Mouse (Mus musculus) frontal cortex, postnatal 25 days (tissue): ENCODE data around the gene Gpx3.
"Not testable (repeated sequence)": the region's sequence is repeated elsewhere in the genome, so short reads cannot be mapped to it uniquely, and the experiment has no call there.

ENCODE experiments used
- DNase-seq, 2 experiments: peaks; one replicate each; pipeline ENCODE4 v3.0.0; 2022; ENCODE audit warnings: low spot score in 2 of 2

Gene Gpx3

DNA sequence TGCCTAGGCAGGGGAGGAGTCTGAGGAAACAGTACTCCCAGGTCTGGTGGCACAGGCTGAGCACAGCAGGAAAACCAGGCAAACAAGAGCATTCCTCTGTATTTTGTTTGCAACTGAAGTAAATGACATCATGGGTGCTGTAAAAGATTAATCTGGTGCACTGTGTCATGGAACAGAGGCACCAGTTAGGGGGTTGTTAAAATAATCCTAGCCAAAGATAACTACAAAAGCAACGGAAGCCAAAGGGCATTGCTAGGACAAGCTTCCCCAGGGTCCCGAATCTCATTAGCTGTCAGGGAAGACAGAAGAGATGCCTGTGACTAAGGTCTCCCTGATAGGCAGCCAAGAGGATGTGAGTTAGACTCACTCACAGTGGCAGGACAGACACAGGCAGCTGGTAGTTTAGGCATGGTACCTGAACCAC, 21.2 kb upstream of the Gpx3 start:
- DNase-seq = no peak

DNA sequence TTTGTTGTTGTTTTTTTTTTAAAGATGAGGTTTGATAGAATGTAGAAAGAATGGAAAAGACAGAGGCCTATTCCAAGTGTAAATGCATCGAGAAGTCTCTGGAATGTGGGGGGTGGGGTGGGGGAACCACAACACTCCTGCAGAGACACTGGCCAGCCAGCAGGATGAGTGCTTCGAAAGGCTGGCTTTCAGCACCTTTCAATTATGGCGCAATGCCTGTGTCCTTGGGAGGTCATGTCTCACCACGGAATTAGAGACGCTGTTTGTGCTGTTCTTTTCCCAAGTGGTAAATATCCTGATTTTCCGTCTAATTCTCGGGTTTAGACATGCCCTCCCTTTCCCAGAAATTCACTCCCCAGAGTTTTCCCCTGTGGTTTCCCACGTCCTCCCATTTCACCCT, 19.6 kb upstream of the Gpx3 start:
- DNase-seq = no peak

GRCm38 (mm10) chr11:54884197-54884828, 17.9 kb upstream of the Gpx3 start:
- no peak for DNase-seq

DNA sequence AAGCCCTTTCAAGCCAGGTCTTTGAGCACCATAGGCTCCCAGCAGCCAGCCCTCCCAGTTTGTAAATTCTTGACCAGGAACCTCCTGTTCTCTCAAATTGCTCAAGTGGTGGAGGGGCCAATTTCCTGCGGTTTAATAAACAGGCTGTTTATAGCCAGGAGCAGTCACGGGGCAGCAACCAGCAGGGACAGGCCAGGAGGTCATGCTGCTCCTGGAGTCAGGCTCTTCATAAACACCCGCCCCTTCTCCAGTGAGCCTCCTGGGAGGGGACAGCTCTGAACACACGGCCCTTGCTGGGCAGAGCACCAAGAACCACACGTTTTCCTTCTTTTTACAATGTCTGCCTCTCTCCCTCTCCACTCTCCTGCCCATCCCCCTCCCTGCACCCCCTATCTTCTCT, 17.3 kb upstream of the Gpx3 start:
- no peak for DNase-seq

DNA sequence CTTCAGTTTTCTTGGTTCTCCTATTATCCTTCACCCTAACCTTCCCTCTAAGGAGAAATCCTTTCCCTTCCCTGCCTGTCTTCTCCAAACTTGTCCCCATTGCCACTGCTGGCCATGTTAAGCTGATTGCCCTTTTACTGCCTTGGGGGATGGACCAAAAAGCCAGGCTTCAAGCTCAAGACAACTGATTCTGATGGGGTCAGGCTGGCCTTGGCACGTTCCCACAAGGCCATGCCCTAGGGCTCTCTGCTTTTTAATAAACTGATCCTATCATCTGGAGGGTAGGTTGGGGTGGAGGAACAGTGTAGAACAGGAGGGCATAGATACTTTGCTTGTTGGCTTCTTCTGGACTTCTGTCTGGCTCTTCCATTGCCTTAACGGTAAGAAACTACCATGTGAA, 16.8 kb upstream of the Gpx3 start:
- no peak for DNase-seq

GRCm38 (mm10) chr11:54887927-54888326, 14.3 kb upstream of the Gpx3 start:
- no peak for DNase-seq

GRCm38 (mm10) chr11:54891341-54891740, 10.9 kb upstream of the Gpx3 start:
- DNase-seq = no peak

- no peak for DNase-seq
Measured at GRCm38 (mm10) chr11:54892091-54892490, 10.2 kb upstream of the Gpx3 start.

- DNase-seq = no peak
Measured at GRCm38 (mm10) chr11:54894589-54894988, 7.7 kb upstream of the Gpx3 start.

DNA sequence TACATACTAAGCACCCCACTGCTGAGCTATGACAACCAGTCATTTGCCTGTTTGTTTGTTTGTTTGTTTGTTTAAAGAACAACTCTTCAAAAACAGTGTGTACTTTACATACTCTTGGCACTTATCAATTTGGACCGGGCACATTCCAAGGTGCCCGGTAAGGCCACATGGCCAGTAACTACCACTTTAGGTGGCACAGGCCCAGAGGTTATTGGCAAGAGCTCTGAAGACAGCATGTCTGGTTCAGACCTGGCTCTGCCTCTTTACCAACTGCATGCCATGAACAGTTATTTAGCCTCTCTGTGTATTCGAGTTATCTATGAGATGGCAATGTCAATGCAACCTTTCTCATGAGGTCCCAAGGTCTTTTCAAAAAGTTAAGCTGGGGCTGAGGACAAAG, 5.6 kb upstream of the Gpx3 start:
- not testable (repeated sequence) for DNase-seq

GRCm38 (mm10) chr11:54897470-54897869, 4.8 kb upstream of the Gpx3 start:
- DNase-seq = no peak

GRCm38 (mm10) chr11:54899657-54900056, 2.6 kb upstream of the Gpx3 start:
- no peak for DNase-seq

GRCm38 (mm10) chr11:54903339-54903738, 1.1 kb downstream of the Gpx3 start:
- DNase-seq = no peak

DNA sequence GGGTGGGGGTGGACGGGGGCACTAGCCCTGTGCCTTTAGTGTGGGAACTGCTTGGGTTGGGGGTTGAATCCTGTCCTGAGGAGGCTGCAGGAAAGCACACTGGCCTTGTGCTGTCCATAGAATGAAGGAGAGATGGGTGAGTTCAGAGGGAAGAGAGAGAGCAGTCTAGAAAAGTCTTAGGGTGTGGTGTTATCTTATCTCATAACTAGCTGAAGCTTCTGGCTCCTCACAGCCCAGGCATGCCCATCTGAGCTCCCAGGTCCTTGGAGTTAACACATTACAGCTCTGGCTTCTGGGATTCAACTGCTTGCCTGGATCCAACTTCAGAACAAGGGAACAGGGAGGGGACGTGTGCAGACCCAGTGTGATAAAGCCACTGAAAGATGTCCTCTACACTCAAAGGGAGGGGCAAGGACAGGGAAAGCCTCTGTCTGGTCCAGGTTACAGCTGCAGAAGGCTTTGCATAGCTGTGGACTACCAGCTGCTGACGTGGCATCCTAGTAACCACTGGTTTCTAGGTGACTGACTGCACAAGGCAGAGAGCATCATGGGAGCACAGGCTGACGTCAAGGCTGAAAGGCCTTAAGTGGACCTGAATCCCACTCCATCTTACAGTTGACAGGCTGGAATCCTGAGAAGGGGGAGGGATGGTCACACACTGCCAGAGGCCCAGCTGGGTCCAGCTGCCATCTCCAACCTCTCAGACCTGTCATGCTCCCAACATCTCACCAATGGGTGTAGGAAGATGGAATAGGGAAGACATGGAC, 1.9 kb downstream of the Gpx3 start:
- DNase-seq = no peak

DNA sequence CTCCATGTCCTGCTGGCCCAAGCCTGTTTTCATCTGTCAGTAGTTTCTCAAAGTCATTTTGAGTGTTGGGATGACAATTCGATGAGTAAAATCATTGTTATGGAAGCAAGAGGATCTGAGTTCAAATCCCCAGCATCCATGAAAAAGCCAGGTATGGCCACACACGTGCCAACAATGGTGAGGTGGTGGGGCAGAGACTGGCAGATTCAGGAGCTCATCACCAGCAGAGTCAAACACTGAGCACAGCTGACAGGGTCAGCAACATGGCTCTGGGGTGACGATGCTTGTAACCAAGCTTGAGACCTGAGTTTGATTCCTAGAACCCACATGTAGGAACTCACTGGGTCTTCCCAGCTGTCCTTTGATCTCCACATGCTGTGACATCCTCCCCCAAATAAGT, 2.8 kb downstream of the Gpx3 start:
- DNase-seq = no peak

DNA sequence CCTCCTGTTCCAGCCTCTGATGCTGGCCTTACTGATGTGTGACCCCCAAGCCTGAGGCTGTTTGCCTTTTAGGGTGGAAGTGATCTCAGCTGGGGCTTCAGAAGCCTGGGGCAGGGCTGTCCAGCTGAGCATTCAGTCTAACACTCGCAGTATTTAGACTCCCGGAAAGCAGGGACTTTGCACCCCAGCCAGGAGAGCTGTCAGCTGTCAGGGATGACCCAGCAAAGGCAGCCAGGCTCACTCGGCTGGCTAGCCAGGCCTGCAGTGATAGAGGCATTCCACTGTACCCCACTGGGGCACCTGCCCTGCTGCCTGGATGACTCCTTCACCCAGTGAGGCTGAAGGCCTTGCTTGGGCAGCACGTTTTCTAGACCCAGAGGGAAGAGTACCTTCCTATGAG, 3.7 kb downstream of the Gpx3 start:
- DNase-seq = no peak

DNA sequence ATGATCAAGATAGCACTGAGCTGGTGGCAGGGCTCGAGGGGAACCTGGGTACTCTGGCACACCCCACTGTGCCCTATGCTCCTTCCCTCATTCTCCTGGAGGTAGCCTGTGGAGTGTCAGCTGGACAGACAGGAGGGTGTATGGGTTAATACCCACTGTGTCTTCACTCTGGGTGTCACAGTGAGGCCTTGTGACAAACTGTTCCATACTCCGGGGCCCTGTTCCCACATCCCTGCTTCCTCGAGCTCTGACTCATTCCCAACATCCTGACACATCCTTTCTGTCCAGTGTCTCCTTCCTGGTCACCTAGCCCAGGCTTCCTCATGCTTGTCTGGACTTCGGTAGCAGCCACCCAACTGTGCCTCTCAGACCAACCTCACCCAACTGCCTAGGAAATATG, 4.2 kb downstream of the Gpx3 start:
- DNase-seq = no peak

- DNase-seq = no peak
Measured at GRCm38 (mm10) chr11:54907259-54907658, 5.0 kb downstream of the Gpx3 start.

- no peak for DNase-seq
Measured at GRCm38 (mm10) chr11:54909273-54909672, 7.0 kb downstream of the Gpx3 start.

GRCm38 (mm10) chr11:54910081-54910665, 7.9 kb downstream of the Gpx3 start:
- no peak for DNase-seq

GRCm38 (mm10) chr11:54911201-54911600, 8.9 kb downstream of the Gpx3 start:
- DNase-seq = no peak

- no peak for DNase-seq
Measured at GRCm38 (mm10) chr11:54911671-54912502, 9.6 kb downstream of the Gpx3 start.
